Mouse (Mus musculus): ENCODE results near the gene Epn2.
"Not testable (repeated sequence)": the region's sequence is repeated elsewhere in the genome, so short reads cannot be mapped to it uniquely, and the experiment has no call there.

The Epn2 gene

DNA sequence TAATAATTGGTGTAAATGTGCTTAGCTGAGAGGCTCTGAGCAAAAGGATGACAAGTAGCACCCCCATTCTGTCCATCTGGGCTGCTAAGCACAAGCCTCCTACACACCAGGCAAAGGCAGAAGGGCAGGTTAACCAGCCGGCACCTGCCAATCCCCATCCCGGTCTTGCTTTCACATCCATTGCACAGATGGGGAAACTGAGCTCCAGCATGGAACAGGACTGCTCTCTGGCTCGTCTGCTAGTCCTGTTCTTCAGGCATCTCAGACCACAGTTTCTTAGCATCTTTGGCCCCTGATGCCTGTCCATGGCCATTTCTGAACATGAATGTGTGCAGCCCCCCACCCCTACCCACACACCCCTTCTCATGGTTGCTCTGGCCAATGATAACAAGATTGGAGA lies 12.6 kb upstream of the Epn2 start:
- DNase-seq (ENCODE audit: low spot score in 2 of 2): no peak

GRCm38 (mm10) chr11:61590516-61591213 lies 11.2 kb upstream of the Epn2 start:
- DNase-seq (ENCODE audit: low spot score in 2 of 2): peak; percentile 29 to 69

- DNase-seq (ENCODE audit: low spot score in 2 of 2): no peak
These were observed 5.9 kb upstream of the Epn2 start for GRCm38 (mm10) chr11:61585421-61585820.

DNA sequence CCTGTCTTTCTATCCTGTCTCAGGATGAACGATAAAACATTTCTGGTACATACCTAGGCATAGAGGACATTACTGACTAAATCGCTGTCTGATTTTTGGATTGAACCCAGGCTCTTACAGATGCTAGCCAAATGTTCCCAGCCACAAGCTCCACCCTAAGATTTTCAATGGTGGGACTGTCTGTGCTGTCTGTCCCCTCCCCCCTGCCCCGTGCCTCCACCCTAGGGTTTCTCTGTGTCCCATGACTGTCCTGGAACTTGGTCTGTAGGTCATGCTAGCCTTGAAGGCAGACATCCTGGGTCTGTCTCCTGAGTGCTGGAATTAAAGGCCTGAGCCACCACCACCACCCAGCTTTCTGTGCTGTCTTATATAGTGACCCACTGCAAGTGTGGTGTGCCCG lies 5.3 kb upstream of the Epn2 start:
- no peak for DNase-seq (ENCODE audit: low spot score in 2 of 2)

DNA sequence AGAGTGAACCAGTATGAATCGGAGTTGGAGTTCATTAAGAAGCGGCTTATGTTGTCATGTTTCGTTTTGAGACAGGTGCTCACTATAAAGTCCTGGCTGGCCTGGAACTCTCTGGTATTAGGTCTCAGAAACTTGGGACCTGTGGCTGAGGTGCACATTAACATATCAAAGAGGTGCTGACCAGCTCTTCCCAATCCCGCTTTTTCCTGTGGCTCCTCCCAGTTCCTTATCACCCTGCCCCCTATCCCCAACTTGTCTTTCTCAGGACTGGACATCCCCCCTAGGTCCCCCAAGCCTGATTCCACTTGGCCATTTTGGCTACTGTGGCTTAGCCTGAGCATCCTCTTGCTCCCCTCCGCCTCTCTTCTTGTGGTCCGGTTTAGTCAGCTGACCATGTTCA lies 4.6 kb upstream of the Epn2 start:
- no peak for DNase-seq (ENCODE audit: low spot score in 2 of 2)

DNA sequence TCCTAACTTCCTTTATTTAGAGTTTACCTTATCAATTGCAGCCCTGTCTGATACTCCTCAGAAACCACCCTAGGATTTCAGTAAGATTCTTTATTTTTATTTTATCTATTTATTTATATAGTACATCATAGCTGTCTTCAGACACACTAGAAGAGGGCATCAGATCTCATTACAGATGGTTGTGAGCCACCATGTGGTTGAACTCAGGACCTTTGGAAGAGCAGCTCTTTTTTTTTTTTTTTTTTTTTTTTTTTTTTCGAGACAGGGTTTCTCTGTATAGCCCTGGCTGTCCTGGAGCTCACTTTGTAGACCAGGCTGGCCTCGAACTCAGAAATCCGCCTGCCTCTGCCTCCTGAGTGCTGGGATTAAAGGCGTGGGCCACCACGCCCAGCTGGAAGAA lies 3.3 kb upstream of the Epn2 start:
- not testable (repeated sequence) for DNase-seq (ENCODE audit: low spot score in 2 of 2)

DNA sequence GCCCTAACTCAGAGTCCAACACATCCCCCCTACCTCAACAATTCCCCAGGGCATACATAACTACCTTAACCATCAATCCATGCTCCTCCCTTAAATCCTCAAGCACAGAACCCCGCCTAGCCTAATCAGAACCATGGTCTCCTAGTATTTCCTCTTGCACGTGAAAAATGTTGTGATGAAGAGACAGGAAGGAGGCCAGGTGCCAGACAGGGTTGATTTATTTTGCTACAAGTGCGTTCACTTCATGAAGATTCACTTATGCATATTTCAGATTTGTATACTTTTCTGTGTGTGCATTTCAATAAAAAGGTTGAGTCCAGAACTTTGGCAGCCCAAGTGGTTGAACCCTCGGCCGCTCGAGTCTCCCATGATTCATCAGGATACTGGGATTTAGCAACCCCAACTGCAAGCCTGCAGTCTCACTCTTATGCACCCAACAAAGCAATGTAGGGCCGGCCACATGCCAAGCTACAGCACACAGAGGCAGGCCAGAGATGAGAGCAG lies 443 bp upstream of the Epn2 start:
- no peak for DNase-seq (ENCODE audit: low spot score in 2 of 2)

GRCm38 (mm10) chr11:61578541-61578982 lies 925 bp downstream of the Epn2 start:
- DNase-seq (ENCODE audit: low spot score in 2 of 2): peak; percentile 22 to 28

DNA sequence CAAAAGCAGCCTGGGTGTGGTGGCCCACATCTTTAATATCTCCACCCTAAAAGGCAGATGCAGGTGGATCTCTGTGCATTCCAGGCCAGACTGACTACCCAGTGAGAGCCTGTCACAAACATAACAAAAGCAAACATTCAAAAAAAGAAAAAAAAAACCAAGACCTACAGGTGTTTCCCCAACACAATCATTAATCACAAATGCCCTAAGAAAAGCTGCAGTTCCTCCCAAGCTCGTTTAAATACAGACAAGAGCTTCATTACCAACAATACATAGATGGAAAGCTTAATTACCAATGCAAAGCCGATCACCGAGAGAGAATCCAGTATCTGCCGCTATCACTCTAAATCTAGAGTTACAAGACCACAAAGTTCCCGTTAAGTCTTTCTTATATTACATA lies 1.5 kb downstream of the Epn2 start:
- no peak for DNase-seq (ENCODE audit: low spot score in 2 of 2)

DNA sequence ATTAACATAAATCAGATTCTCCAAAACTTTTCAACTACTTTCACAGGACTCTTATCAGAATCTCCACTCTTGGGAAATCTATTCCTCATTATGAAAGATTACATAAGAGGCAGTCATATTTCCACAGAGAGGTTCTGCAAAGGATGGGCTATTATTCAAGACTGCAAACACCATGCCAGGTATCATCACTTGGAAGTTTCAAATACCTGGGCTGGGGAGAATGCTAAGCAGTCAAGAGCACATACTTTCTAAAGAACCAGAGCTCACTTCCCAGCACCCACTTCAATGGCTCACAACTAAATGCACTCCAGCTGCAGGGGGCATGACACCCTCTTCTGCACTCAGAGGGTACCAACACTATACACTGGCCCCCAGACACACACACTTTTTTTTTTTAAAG lies 2.1 kb downstream of the Epn2 start:
- DNase-seq (ENCODE audit: low spot score in 2 of 2): no peak

DNA sequence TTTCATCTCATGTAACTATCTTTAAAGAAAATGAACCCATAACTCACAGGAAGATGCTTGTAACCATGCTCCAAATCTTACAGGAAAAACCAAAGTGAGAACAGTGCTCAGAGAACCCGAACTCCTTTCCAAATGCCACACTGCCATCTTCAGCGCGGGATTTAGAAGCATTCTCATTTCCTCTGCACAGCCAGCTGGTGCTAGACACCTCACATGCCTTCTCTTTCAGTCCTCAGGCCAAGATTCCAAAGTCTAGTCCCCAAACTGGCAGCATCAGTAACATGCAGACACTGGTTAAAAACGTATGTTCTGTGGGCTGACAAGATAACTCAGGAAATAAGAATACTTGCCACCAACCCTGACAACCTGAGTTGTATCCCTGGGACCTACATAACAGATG lies 6.2 kb downstream of the Epn2 start:
- DNase-seq (ENCODE audit: low spot score in 2 of 2): no peak

DNA sequence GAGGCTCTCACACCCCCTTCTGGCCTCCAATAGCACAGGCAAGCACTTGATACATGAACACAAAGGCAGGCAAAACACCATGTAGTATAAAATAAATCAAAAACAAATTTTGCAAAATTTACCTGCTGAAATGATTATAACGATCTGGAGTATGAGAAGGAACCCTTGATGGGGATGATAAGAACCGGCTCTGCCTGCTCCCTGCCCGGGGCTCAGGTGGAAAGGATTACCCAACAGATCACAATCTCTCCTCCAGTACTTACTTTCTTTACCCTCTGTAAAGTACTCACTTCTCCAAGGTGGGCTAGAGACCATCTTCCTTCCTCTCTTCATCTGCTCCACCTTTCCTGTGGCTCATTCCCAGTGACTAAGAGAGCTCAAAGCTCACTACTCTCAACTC lies 8.3 kb downstream of the Epn2 start:
- DNase-seq (ENCODE audit: low spot score in 2 of 2): peak; percentile 41 to 57

GRCm38 (mm10) chr11:61569671-61570070 lies 9.8 kb downstream of the Epn2 start:
- DNase-seq (ENCODE audit: low spot score in 2 of 2): no peak

DNA sequence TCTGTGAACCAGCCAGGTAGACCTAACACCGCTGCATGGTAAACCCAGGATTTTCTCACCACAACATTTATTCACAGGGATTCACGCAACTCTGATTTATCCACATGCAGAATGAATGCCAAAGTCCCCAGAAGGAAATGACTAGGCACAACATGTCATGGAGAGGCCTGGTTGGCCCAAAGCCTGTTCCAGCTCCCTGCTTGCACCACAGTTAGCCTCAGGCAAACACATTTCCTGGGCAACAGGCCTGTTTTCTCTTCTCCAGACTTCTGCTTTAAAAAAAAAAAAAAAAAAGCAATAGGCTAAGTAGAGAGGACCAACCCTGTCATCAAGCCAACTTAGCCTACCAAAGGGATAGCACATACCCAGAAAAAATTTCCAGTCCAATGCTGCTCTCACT lies 14.9 kb downstream of the Epn2 start:
- peak in 1 of 2 experiments; percentile 70 for DNase-seq (ENCODE audit: low spot score in 2 of 2)

DNA sequence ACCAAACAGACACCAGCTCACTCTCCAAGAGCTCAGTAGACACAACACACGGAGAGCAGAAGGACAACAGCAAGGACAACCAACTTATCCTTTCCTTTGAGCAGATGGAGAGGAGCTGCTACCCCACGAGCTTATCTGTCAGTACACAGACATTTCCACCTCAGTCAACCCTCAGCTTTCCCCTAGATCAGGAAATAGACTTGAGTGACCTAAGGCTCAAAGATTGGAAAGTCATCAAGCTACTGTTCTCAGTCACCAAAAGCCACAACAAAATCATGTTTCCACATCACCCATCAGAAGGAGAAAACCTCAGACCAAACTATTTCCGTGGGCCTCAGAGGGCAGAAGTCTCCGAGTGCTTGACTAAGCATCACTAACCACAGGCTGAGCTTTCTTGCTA lies 15.5 kb downstream of the Epn2 start:
- no peak for DNase-seq (ENCODE audit: low spot score in 2 of 2)

DNA sequence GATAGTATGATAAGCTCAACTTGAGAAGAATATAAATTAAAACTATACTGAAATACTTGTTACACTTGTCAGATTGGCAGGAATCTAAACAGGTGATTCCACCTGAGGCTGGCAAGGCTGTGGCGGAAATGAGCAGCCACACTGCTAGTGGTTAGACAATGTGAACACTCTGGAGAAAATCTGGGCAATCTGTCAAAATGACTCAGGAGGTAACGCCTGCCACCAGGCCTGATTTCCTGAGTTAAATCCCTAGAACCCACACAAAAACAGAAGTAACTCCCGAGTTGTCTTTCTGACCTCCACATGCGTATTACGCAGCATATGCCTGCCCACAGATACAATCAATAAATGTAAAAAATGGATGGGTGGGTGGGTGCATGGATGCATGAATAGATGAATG lies 17.1 kb downstream of the Epn2 start:
- DNase-seq (ENCODE audit: low spot score in 2 of 2): peak; percentile 14 to 36

DNA sequence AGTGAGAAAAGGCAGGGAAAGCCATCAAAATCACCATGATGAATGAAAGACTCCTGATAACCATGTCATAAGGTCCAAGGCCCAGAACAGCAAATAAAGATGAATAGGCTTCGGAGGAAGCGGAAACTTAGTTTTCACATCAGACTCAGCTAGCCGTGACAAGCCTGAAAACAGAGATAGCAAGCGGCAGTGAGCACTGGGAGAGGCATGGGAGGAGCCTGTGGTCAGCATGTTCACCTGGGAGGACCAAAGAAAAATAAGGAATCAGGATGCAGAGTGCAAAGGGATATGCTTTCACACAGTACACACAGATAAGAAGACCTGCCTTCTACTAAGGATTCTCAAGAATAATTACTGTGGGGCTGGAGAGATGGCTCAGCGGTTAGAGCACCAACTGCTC lies 19.9 kb downstream of the Epn2 start:
- peak; percentile 18 to 30 for DNase-seq (ENCODE audit: low spot score in 2 of 2)

DNA sequence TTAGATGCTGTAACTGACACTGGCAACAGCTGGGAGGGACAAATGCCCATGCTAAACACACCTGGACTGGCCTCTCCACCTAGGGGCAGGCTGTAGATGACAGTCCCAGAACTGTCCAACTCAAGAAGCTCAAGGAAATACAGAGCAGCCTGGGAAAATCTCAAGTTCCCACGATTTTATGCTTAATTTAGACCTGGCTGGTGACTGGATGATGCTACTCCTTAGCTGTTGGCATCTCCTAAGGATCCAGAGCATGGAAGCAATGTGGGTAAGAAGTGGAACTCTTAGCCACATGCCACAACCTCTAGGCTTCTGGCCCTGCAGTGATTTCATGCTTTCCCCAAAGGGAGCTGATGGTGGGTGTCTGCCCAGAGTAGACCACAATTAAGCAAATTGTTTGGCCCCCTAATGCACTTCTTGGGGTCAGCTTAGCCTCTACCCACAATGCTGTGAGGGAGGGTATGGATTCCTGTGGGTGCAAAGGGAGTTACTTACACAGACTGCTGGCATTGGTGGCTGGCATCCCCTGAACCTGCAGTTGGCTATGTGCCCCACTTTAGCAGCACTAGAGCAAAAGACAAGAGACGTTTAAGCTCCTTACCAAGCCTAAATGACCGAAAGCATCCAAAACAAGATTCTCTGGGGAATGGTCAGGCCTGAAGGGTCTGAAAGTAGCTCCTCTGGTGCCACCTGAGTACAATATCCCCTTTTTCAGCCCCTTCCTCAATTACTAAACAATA lies 26.3 kb downstream of the Epn2 start:
- no peak for DNase-seq (ENCODE audit: low spot score in 2 of 2)

DNA sequence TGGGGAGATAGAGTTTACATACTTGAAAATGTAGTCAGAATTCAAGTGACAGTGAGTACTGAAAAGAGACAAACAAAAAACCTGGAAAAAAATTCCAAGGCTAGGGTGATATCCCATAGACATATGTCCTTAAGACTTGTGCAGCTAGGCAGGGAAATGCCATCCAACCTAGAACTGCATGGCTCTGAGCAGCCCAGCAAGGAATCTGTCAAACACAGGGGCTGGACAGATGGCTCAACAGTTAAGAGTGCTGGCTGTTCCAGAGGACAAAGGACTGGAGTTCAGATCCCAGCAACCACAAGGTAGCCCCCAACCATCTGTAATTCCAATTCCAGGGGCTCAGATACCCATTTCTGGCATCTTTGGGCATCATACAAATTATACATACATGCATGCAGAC lies 28.9 kb downstream of the Epn2 start:
- no peak for DNase-seq (ENCODE audit: low spot score in 2 of 2)

GRCm38 (mm10) chr11:61547710-61548109 lies 31.8 kb downstream of the Epn2 start:
- DNase-seq (ENCODE audit: low spot score in 2 of 2): no peak

DNA sequence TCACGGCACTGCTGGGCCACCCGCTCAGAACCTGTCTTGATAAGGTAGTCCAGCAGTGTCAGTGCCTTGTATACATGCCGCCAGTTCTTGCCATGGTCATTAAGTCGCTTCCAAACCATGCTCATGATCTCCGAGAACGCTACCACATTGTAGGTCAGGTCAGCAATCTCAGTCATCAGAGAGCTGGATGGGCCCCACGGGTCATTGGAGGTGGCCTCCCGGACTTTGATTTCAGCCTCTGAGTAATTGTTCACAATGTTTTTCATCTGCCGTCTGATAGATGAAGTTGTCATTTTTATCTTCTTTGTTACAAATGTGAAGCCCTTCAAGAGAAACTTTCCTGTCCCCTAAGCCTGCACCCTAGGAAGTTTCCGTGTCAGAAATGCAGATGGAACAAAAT lies 33.0 kb downstream of the Epn2 start:
- no peak for DNase-seq (ENCODE audit: low spot score in 2 of 2)

- DNase-seq (ENCODE audit: low spot score in 2 of 2): no peak
These were observed 33.9 kb downstream of the Epn2 start for GRCm38 (mm10) chr11:61545586-61545985.

DNA sequence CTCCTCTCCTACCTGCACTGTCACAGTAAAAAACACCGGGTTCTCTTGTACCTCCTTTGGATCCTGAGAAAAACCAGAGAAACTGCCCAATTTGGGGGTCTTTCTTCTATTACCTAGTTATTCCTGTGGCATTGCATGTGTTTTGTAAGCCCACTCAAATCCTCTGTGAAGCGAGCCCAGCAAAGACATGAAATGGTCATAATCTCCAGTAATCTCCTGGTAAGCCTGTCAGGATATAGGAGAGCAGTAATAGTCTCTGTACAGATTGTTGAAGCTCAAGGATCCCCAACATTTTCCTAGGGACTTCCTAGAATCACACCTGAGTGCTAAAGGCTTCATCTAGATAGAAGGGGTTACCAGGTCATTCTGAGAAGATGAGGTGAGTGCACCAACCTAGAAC lies 38.4 kb downstream of the Epn2 start:
- DNase-seq (ENCODE audit: low spot score in 2 of 2): no peak
